Mouse (Mus musculus) liver, postnatal 0 days (tissue): ENCODE results near the gene Ptk7. TPM values are rescaled to one million over a fixed set of nuclear protein-coding genes. Genes with fewer than 3 reads are reported as not detected.
A peak's percentile ranks its signal among the peaks of the same experiment; 100 is the strongest.

Experiments used
- ATAC-seq: fragments of 200-750 bp; cut with Nextera tagmentation; 2 replicates; pipeline ENCODE4 v1.8.0; 2017; ENCODE audit warnings: mild to moderate bottlenecking, moderate library complexity
- DNase-seq: peaks from one replicate; pipeline ENCODE4 v3.0.0-alpha.2; 2016
- H3K27ac ChIP-seq: fragments of 300-500 bp; sonication (generic); 2 replicates; pipeline ENCODE4 v1.5.1; 2014; ENCODE audit warnings: antibody characterized with exemption, moderate library complexity, mild to moderate bottlenecking, low read depth
- H3K27me3 ChIP-seq: fragments of 300-500 bp; sonication (generic); 2 replicates; pipeline ENCODE4 v1.6.1; 2014; ENCODE audit warnings: low read length, control low read depth, mixed read lengths; ENCODE audit not compliant: insufficient read depth
- H3K36me3 ChIP-seq: fragments of 300-500 bp; sonication (generic); replicated peaks from 2 replicates; pipeline ENCODE4 v1.6.1; 2014; ENCODE audit warnings: mild to moderate bottlenecking, control low read depth, low read length, moderate library complexity, mixed read lengths; ENCODE audit not compliant: insufficient read depth
- H3K4me1 ChIP-seq: fragments of 300-500 bp; sonication (generic); 2 replicates; pipeline ENCODE4 v1.6.1; 2014; ENCODE audit warnings: antibody characterized with exemption, mild to moderate bottlenecking, control low read depth; ENCODE audit not compliant: insufficient read depth
- H3K4me2 ChIP-seq: fragments of 300-500 bp; sonication (generic); 2 replicates; pipeline ENCODE4 v1.6.1; 2014; ENCODE audit warnings: low read depth, mild to moderate bottlenecking, low read length, moderate library complexity, mixed read lengths
- H3K4me3 ChIP-seq: fragments of 300-500 bp; sonication (generic); 2 replicates; pipeline ENCODE4 v1.5.1; 2014; ENCODE audit warnings: low read depth, low read length
- H3K9ac ChIP-seq: fragments of 300-500 bp; sonication (generic); replicated peaks from 2 replicates; pipeline ENCODE4 v1.6.1; 2014; ENCODE audit warnings: mild to moderate bottlenecking, moderate library complexity
- H3K9me3 ChIP-seq: fragments of 300-500 bp; sonication (generic); 2 replicates; pipeline ENCODE4 v1.6.1; 2016; ENCODE audit warnings: mild to moderate bottlenecking, control low read depth, low read length, mixed read lengths
- CTCF ChIP-seq: sonication (generic); IDR thresholded peaks from 2 replicates; pipeline ENCODE4 v1.5.1; 2016; ENCODE audit warnings: antibody characterized with exemption, low read depth
- EP300 ChIP-seq: IDR thresholded peaks from 2 replicates; pipeline ENCODE4 v1.6.1; 2016; ENCODE audit warnings: antibody characterized with exemption, low read depth, mild to moderate bottlenecking
- WGBS: fragments of 180-500 bp; shearing (Covaris S2); extraction: QIAGEN DNeasy Blood & Tissue Kit; methylation state at CpG from one replicate; pipeline ENCODE4 v1.1.7; 2014; ENCODE audit not compliant: insufficient replicate concordance; 5-methylcytosine and 5-hydroxymethylcytosine counted together
- polyA plus RNA-seq: library from polyadenylated mRNA; unstranded; fragments of >200 nt; fragmentation: Nextera tagmentation; extraction: Ambion mirVana; gene quantifications from 2 replicates; pipeline ENCODE4 v1.2.1, GENCODE M21; 2015

The Ptk7 gene
- polyA plus RNA-seq, 1 experiment from 2014 or later = 3.5 TPM

DNA sequence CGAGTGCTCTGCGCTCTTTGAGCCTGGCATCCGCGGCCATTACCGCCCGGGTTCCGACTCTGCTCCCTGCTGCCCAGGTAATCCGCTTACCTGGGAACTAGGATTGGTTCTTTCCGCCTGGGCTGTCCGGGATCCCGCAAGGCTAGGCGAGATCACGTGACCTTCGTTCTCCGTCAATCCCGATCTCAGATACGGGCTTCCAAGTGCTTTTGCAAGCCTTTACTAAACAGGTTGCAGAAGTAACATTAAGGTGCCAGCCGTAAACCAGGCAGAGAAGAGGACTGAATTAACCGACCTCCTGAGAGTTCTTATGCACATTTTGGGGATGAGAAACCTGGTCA is 17.0 kb upstream of the Ptk7 start:
- DNase-seq = no peak
- TF ChIP-seq EP300 = no peak
- ATAC-seq = peak; percentile 50
- peak overlapping the region; percentile 91 for H3K4me2 ChIP-seq
- WGBS = under 1% methylated on average over 19 of the region's 19 CpGs
- H3K36me3 ChIP-seq = peaks cover 16% of the 10 kb centered on the region
- H3K9ac ChIP-seq = peak overlapping the region; percentile 94
- peaks cover 33% of the 10 kb centered on the region for H3K4me1 ChIP-seq
- H3K4me3 ChIP-seq = peak overlapping the region; percentile 98
- H3K27me3 ChIP-seq = no peaks in the 10 kb centered on the region
- H3K9me3 ChIP-seq = no peaks in the 10 kb centered on the region
- peak overlapping the region; percentile 81 for H3K27ac ChIP-seq

DNA sequence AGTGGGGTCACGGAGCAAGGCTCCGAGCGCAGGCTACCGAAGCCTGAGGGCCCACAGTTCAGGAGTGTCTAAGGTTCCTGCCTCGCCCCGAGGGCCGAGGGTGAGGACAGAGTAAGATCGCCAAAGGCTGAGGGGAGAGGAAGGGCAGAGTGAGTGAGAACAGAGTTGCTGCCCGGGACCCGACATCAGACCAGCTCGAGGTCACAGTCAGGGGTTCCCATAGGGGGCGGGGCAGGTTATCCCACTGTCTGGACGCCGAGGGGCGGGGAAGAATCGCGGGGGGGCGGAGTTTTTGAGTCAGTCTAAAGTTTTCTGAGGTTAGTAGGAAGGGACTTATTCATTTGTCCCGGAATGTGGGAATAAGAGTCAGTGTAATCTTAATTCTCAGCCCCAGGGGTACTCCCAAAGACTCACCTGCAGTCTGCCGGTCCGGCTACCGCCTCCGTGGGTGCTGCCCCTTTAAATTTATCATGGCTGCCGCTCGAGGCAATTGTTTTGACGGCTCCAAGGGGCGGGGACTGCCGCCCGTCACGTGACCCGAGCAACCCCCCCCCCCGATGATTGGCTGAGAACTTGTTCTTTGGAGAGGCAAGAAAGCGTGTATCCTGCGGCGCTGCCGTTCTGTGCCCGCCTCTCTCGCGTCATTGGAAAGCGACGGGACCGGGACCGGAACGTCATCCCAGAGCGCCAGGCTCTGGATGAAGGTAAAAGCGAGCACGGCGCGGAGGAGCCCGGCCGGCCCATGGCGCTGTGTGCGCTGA is 16.4 kb upstream of the Ptk7 start, which contains the start of the genes Klc4 and Mrpl2:
Gene Klc4 (minus strand): TSS at position 462 of the 761 bp plus-strand sequence.
Gene Mrpl2 (plus strand): TSS at position 669 of the 761 bp plus-strand sequence.
- Histone ChIP-seq H3K4me2 (peak within 1 kb of the TSS; percentile 91), H3K4me1 (peaks cover 27% of the 10 kb centered on the region), H3K9ac (peak within 1 kb of the TSS; percentile 94), H3K27ac (peak within 1 kb of the TSS; percentile 81), H3K9me3 (no peaks in the 10 kb centered on the region), H3K4me3 (peak within 1 kb of the TSS; percentile 98), H3K27me3 (no peaks in the 10 kb centered on the region), H3K36me3 (peaks cover 16% of the 10 kb centered on the region)
- ATAC-seq (peak; percentile 84), DNase-seq (peak; percentile 99)
- under 1% methylated on average over 53 of the region's 53 CpGs for WGBS
- TF ChIP-seq CTCF (0 out of 2 replicates have a peak, but pooled peaks have one; percentile 13), EP300 (peak; percentile 62; the same call in 1 of the 2 replicates)

DNA sequence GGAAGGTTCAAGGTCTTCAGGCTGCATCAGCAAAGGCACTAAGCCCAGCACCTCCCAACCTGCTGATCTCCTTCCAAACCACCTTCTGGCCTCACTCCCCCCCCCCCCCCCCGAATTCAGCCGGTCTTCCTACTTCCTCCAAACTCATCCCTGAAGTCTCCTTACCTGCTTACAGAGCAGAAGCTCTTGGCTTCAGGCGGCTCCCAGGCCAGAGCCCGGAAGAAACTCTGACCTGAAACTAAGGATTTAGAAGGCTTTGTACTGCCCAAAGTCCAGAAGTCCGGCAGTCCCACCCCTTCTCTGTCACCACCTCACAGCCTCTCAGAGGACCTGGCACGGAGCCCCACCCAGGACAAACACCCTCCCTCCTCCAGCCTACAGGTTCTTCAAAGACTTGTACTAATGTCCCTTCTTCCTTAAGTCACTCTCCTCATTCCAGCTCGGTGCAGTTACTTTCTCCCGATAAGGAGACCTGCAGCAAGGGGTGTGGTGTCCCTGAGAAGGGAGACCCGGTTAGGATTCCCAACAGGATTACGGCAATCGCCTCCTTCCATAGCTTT is 15.7 kb upstream of the Ptk7 start:
- ATAC-seq (peak; percentile 26), DNase-seq (peak; percentile 67)
- no peak for TF ChIP-seq CTCF
- TF ChIP-seq EP300 = no peak
- WGBS = 9% methylated on average over 11 of the region's 11 CpGs
- Histone ChIP-seq H3K9ac (peak overlapping the region; percentile 64), H3K9me3 (no peaks in the 10 kb centered on the region), H3K27ac (peak overlapping the region; percentile 81), H3K4me3 (peak overlapping the region; percentile 98), H3K4me1 (peaks cover 25% of the 10 kb centered on the region), H3K27me3 (no peaks in the 10 kb centered on the region), H3K4me2 (peak overlapping the region; percentile 91), H3K36me3 (peaks cover 16% of the 10 kb centered on the region)

DNA sequence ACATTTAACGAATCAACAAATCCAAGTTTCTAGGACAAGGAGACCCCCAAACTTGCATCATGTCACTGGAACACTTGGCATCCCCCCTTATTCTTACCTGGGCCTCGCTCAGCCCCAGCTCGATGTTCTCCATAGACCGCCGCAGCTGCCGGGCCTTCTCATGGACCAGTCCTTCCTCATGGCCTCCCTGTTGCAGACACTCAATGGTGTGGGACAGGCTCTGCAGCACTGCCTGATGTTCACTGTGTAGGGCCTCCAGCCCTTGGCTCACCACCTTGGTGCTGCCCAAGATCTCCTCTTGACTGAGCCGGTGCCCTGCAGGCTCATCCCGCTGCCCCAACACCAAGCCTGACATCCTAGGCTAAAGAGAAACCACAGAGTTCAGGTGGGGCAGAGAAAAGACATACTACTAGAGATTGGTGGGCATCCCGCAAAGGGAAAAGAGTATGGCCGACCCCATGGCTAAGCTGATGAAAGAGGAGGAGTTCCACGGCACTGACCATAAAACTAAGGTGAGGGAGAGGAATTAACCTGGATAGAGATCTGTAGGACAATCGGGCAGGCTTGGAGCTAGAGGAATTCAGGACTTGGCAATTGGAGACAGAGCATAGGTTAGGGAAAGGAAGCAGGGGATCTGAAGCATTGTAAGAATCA is 15.0 kb upstream of the Ptk7 start:
- peak overlapping the region; percentile 98 for H3K4me3 ChIP-seq
- H3K4me2 ChIP-seq = peak overlapping the region; percentile 91
- H3K36me3 ChIP-seq = peaks cover 21% of the 10 kb centered on the region
- H3K27me3 ChIP-seq = no peaks in the 10 kb centered on the region
- peak overlapping the region; percentile 64 for H3K9ac ChIP-seq
- DNase-seq = no peak
- H3K27ac ChIP-seq = peak overlapping the region; percentile 81; the same call in 1 of the 2 replicates
- H3K4me1 ChIP-seq = peaks cover 23% of the 10 kb centered on the region
- TF ChIP-seq CTCF = no peak
- TF ChIP-seq EP300 = no peak
- H3K9me3 ChIP-seq = no peaks in the 10 kb centered on the region
- 83% methylated on average over 12 of the region's 12 CpGs for WGBS
- ATAC-seq = no peak

DNA sequence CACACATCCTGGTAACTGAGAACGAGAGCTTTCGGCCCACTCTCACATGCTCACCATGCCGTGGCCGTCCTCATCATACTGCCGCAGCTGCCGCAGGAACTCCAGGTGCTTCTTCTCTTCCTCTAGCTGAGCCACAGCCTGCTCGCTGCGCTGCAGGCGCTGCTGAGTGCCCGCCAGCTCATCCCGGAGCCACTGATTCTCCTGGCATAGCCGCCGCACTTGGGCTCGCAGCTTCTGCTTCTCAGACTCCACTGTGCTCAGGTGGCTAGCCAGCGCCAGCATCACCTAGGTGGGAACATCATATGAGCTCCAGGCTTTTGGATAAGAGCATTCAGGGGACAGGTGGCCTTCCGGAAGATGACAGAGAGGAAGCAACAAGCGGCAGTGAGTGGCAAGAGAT is 12.8 kb upstream of the Ptk7 start:
- H3K4me1 ChIP-seq = peaks cover 21% of the 10 kb centered on the region
- no peak overlapping the region for H3K27ac ChIP-seq
- H3K9me3 ChIP-seq = no peaks in the 10 kb centered on the region
- TF ChIP-seq CTCF (no peak), EP300 (no peak)
- no peaks in the 10 kb centered on the region for H3K27me3 ChIP-seq
- H3K9ac ChIP-seq = no peak overlapping the region
- DNase-seq (no peak), ATAC-seq (no peak)
- H3K36me3 ChIP-seq = peaks cover 12% of the 10 kb centered on the region
- no peak overlapping the region for H3K4me3 ChIP-seq
- no peak overlapping the region for H3K4me2 ChIP-seq
- 87% methylated on average over 17 of the region's 17 CpGs for whole genome bisulfite sequencing

DNA sequence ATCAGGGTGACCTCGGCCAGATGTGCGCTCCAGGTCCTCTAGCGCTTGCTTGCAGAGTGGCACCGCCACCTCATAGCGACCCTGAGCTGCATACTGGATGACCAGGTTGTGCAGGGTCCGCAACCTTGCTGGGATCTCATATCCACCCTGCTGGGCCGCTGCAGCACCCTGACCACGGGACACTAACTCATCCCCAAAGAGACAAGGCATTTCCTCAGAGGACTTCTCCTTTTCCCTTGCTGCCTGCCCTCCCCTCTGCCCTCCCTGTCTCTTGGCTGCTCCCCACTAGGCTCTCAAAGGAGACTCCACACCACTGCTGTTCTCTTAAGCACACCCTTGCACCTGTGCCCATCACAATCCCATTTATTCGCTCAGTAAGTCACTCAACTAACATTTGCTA is 10.6 kb upstream of the Ptk7 start:
- ATAC-seq (no peak), DNase-seq (no peak)
- Histone ChIP-seq H3K4me3 (no peak overlapping the region), H3K27me3 (no peaks in the 10 kb centered on the region), H3K9me3 (no peaks in the 10 kb centered on the region), H3K4me2 (no peak overlapping the region), H3K9ac (no peak overlapping the region), H3K4me1 (peaks cover 10% of the 10 kb centered on the region; the same call in 1 of the 2 replicates), H3K36me3 (peaks cover 20% of the 10 kb centered on the region), H3K27ac (no peak overlapping the region)
- 53% methylated on average over 9 of the region's 9 CpGs for WGBS
- TF ChIP-seq EP300 (no peak), CTCF (no peak)
